Mouse (Mus musculus): Measurements from ENCODE around the gene Aph1a. TPM values are rescaled to one million over a fixed set of nuclear protein-coding genes. Genes with fewer than 3 reads are reported as not detected.
A peak's percentile ranks its signal among the peaks of the same experiment; 100 is the strongest.
"Not testable (repeated sequence)": the region's sequence is repeated elsewhere in the genome, so short reads cannot be mapped to it uniquely, and the experiment has no call there.

Gene Aph1a
- polyA plus RNA-seq, 1 experiment from 2014 or later, result 27.3 TPM

GRCm38 (mm10) chr3:95923429-95923828 is 29.7 kb downstream of the Aph1a start:
- H3K36me3 ChIP-seq (ENCODE audit: control insufficient read depth, insufficient read depth, low read length), result not testable (repeated sequence)

GRCm38 (mm10) chr3:95924185-95924584 is 30.4 kb downstream of the Aph1a start:
- WGBS, result 76% methylated on average over 4 of the region's 4 CpGs
- Histone ChIP-seq H3K4me1 (ENCODE audit: control insufficient read depth, insufficient read depth, low read length) (no peaks in the 10 kb centered on the region), H3K9me3 (ENCODE audit: control insufficient read depth, low read length) (no peaks in the 10 kb centered on the region), H3K27ac (ENCODE audit: low read depth, low read length) (no peak overlapping the region), H3K27me3 (ENCODE audit: control insufficient read depth, insufficient read depth, low read length) (no peaks in the 10 kb centered on the region), H3K36me3 (ENCODE audit: control insufficient read depth, insufficient read depth, low read length) (no peaks in the 10 kb centered on the region), H3K9ac (replicated peaks; ENCODE audit: low read depth, low read length) (no peak overlapping the region), H3K4me2 (ENCODE audit: low read depth, low read length) (no peak overlapping the region), H3K4me3 (ENCODE audit: low read depth, low read length) (no peak overlapping the region)
- ATAC-seq (ENCODE audit: low read depth), result no peak

More at GRCm38 (mm10) chr3:95923429-95923828, 29.7 kb downstream of the Aph1a start:
- H3K27me3 ChIP-seq (ENCODE audit: control insufficient read depth, insufficient read depth, low read length); H3K9ac ChIP-seq (replicated peaks; ENCODE audit: low read depth, low read length); H3K9me3 ChIP-seq (ENCODE audit: control insufficient read depth, low read length); H3K4me2 ChIP-seq (ENCODE audit: low read depth, low read length); H3K4me3 ChIP-seq (ENCODE audit: low read depth, low read length); H3K4me1 ChIP-seq (ENCODE audit: control insufficient read depth, insufficient read depth, low read length); ATAC-seq (ENCODE audit: low read depth); H3K27ac ChIP-seq (ENCODE audit: low read depth, low read length): not testable (repeated sequence)
- 90% methylated on average over 7 of the region's 7 CpGs for WGBS

- Histone ChIP-seq H3K9me3 (ENCODE audit: control insufficient read depth, low read length) (no peaks in the 10 kb centered on the region), H3K4me2 (ENCODE audit: low read depth, low read length) (no peak overlapping the region), H3K4me3 (ENCODE audit: low read depth, low read length) (no peak overlapping the region), H3K27me3 (ENCODE audit: control insufficient read depth, insufficient read depth, low read length) (peaks cover 2% of the 10 kb centered on the region; the same call in 1 of the 2 replicates), H3K27ac (ENCODE audit: low read depth, low read length) (no peak overlapping the region), H3K9ac (replicated peaks; ENCODE audit: low read depth, low read length) (no peak overlapping the region), H3K36me3 (ENCODE audit: control insufficient read depth, insufficient read depth, low read length) (no peaks in the 10 kb centered on the region), H3K4me1 (ENCODE audit: control insufficient read depth, insufficient read depth, low read length) (no peaks in the 10 kb centered on the region)
- no peak for ATAC-seq (ENCODE audit: low read depth)
- WGBS, result 86% methylated on average over 5 of the region's 5 CpGs
Measured at GRCm38 (mm10) chr3:95925087-95925486, 31.3 kb downstream of the Aph1a start.

GRCm38 (mm10) chr3:95928261-95928657 is 34.5 kb downstream of the Aph1a start:
- H3K4me1 ChIP-seq (ENCODE audit: control insufficient read depth, insufficient read depth, low read length), result no peaks in the 10 kb centered on the region
- H3K27ac ChIP-seq (ENCODE audit: low read depth, low read length), result peak overlapping the region; percentile 49; the same call in 1 of the 2 replicates
- peaks cover 2% of the 10 kb centered on the region; the same call in 1 of the 2 replicates for H3K27me3 ChIP-seq (ENCODE audit: control insufficient read depth, insufficient read depth, low read length)
- ATAC-seq (ENCODE audit: low read depth), result no peak
- H3K4me3 ChIP-seq (ENCODE audit: low read depth, low read length), result peak overlapping the region; percentile 85
- peak overlapping the region; percentile 67 for H3K4me2 ChIP-seq (ENCODE audit: low read depth, low read length)
- no peak overlapping the region for H3K9ac ChIP-seq (replicated peaks; ENCODE audit: low read depth, low read length)
- 69% methylated on average over 6 of the region's 6 CpGs for WGBS
- H3K9me3 ChIP-seq (ENCODE audit: control insufficient read depth, low read length), result no peaks in the 10 kb centered on the region
- H3K36me3 ChIP-seq (ENCODE audit: control insufficient read depth, insufficient read depth, low read length), result no peaks in the 10 kb centered on the region

GRCm38 (mm10) chr3:95928658-95929503 is 35.1 kb downstream of the Aph1a start, which contains the start of gene Anp32e:
Gene Anp32e (plus strand): TSS chr3:95929246.
- no peaks in the 10 kb centered on the region for H3K9me3 ChIP-seq (ENCODE audit: control insufficient read depth, low read length)
- peak within 1 kb of the TSS; percentile 77 for H3K9ac ChIP-seq (replicated peaks; ENCODE audit: low read depth, low read length)
- H3K27ac ChIP-seq (ENCODE audit: low read depth, low read length), result peak within 1 kb of the TSS; percentile 72
- H3K4me3 ChIP-seq (ENCODE audit: low read depth, low read length), result peak within 1 kb of the TSS; percentile 85
- H3K4me2 ChIP-seq (ENCODE audit: low read depth, low read length), result peak within 1 kb of the TSS; percentile 67
- no peaks in the 10 kb centered on the region for H3K4me1 ChIP-seq (ENCODE audit: control insufficient read depth, insufficient read depth, low read length)
- H3K27me3 ChIP-seq (ENCODE audit: control insufficient read depth, insufficient read depth, low read length), result peaks cover 2% of the 10 kb centered on the region; the same call in 1 of the 2 replicates
- ATAC-seq (ENCODE audit: low read depth), result peak; percentile 100
- H3K36me3 ChIP-seq (ENCODE audit: control insufficient read depth, insufficient read depth, low read length), result 0 out of 2 replicates have a peak, but pooled peaks cover under 1% of the 10 kb centered on the region
- WGBS, result 0% methylated on average over 49 of the region's 49 CpGs

- Histone ChIP-seq H3K4me2 (ENCODE audit: low read depth, low read length) (peak overlapping the region; percentile 67), H3K27me3 (ENCODE audit: control insufficient read depth, insufficient read depth, low read length) (peaks cover 2% of the 10 kb centered on the region; the same call in 1 of the 2 replicates), H3K4me3 (ENCODE audit: low read depth, low read length) (peak overlapping the region; percentile 85), H3K4me1 (ENCODE audit: control insufficient read depth, insufficient read depth, low read length) (no peaks in the 10 kb centered on the region), H3K36me3 (ENCODE audit: control insufficient read depth, insufficient read depth, low read length) (peaks cover 4% of the 10 kb centered on the region; the same call in 1 of the 2 replicates), H3K27ac (ENCODE audit: low read depth, low read length) (peak overlapping the region; percentile 72), H3K9me3 (ENCODE audit: control insufficient read depth, low read length) (no peaks in the 10 kb centered on the region), H3K9ac (replicated peaks; ENCODE audit: low read depth, low read length) (peak overlapping the region; percentile 77)
- under 1% methylated on average over 105 of the region's 105 CpGs for WGBS
- peak; percentile 54 for ATAC-seq (ENCODE audit: low read depth)
Measured at GRCm38 (mm10) chr3:95929581-95930470, 36.1 kb downstream of the Aph1a start.

GRCm38 (mm10) chr3:95930471-95930789 is 36.7 kb downstream of the Aph1a start:
- Histone ChIP-seq H3K9me3 (ENCODE audit: control insufficient read depth, low read length) (no peaks in the 10 kb centered on the region), H3K27ac (ENCODE audit: low read depth, low read length) (peak overlapping the region; percentile 72; the same call in 1 of the 2 replicates), H3K4me1 (ENCODE audit: control insufficient read depth, insufficient read depth, low read length) (no peaks in the 10 kb centered on the region), H3K36me3 (ENCODE audit: control insufficient read depth, insufficient read depth, low read length) (peaks cover 4% of the 10 kb centered on the region; the same call in 1 of the 2 replicates), H3K27me3 (ENCODE audit: control insufficient read depth, insufficient read depth, low read length) (peaks cover 2% of the 10 kb centered on the region; the same call in 1 of the 2 replicates), H3K4me3 (ENCODE audit: low read depth, low read length) (peak overlapping the region; percentile 85), H3K4me2 (ENCODE audit: low read depth, low read length) (peak overlapping the region; percentile 67), H3K9ac (replicated peaks; ENCODE audit: low read depth, low read length) (peak overlapping the region; percentile 77)
- ATAC-seq (ENCODE audit: low read depth), result no peak
- 3% methylated on average over 5 of the region's 5 CpGs for WGBS

- Histone ChIP-seq H3K36me3 (ENCODE audit: control insufficient read depth, insufficient read depth, low read length) (peaks cover 6% of the 10 kb centered on the region; the same call in 1 of the 2 replicates), H3K9ac (replicated peaks; ENCODE audit: low read depth, low read length) (no peak overlapping the region), H3K4me2 (ENCODE audit: low read depth, low read length) (no peak overlapping the region), H3K4me1 (ENCODE audit: control insufficient read depth, insufficient read depth, low read length) (no peaks in the 10 kb centered on the region), H3K4me3 (ENCODE audit: low read depth, low read length) (no peak overlapping the region), H3K27me3 (ENCODE audit: control insufficient read depth, insufficient read depth, low read length) (peaks cover 2% of the 10 kb centered on the region; the same call in 1 of the 2 replicates), H3K9me3 (ENCODE audit: control insufficient read depth, low read length) (no peaks in the 10 kb centered on the region), H3K27ac (ENCODE audit: low read depth, low read length) (no peak overlapping the region)
- no peak for ATAC-seq (ENCODE audit: low read depth)
- WGBS, result 89% methylated on average over 1 of the region's 1 CpGs
Measured at GRCm38 (mm10) chr3:95931471-95931870, 37.7 kb downstream of the Aph1a start.

Measured in neural tube, embryonic 14.5 days (tissue).